Mouse (Mus musculus): Measurements from ENCODE around the gene 4930558K02Rik. TPM values are rescaled to one million over a fixed set of nuclear protein-coding genes. Genes with fewer than 3 reads are reported as not detected.

The 4930558K02Rik gene
- polyA plus RNA-seq, 1 experiment from 2014 or later = not detected

DNA sequence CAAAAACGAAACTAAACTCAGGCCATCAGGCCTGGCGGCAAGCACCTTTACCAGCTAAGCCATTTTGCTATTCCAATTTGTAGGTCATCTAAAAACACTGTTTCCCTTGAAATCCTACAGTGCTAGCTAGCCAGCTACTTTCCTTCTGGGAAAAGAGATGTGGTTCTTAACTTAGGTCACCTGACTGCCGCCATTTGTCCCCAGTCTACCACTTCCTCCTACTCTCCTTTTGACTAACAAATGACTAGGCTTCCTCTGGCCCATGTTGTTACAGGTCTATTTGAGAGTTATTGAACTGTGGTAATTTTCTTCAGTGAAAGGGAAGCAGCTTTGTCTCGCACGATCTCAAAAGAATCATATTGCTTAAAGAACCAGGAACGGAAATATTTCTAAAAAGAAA is 57.5 kb downstream of the 4930558K02Rik start:
- H3K27ac ChIP-seq (replicated peaks) = no peak overlapping the region
- no peaks in the 10 kb centered on the region for H3K36me3 ChIP-seq
- no peaks in the 10 kb centered on the region for H3K27me3 ChIP-seq (ENCODE audit: low read depth, poor library complexity, severe bottlenecking)
- no peaks in the 10 kb centered on the region for H3K9me3 ChIP-seq (replicated peaks)
- H3K4me1 ChIP-seq = peaks cover 7% of the 10 kb centered on the region
- no peak overlapping the region for H3K4me3 ChIP-seq
- no peak for DNase-seq (ENCODE audit: low spot score)
- 86% methylated on average over 6 of the region's 6 CpGs for WGBS

DNA sequence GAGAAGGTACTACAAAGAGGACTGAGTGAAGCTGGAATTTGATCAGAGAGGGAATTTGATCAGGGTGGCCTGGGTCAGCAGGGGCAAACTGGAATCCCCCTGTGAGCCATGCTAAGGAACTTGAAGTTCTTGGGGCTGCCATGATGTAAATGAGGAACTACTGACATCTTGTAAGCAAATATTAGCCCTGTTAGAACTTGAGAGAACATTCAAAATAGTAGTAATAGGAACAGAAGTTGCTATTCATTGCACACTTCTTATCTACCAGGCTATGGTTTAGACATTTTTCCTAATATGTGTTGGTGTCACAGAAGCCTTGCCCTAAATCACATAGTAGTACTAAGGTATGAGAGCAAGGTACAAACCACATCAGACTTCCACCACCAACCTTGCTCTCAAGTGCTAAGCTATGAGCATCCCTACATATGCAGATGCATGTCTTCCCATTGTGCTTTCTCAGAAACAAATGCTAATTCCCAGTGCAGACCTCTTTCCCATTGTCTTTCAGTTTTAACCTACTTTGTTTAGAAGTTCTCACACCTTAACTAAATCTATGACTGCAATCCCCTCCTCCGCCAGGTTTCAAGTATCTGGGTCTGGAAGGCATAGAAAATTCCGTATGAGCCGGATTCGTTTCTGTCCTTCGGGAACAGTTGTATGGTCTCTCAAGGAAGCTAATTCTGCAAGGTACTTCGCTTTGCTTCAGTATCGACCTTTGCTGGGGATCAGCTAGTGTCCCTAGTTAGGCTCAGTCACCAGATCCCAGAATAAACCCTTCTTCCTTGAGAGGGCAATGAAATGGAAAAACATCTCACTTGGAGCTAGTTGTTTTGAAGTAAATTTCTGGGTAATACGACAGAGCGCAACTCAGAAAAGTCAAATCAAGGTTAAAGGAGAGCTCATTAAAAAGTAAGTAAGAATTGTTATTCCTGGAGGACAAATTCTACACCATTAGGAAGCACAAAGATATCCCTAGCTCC is 58.7 kb downstream of the 4930558K02Rik start:
- Histone ChIP-seq H3K4me1 (peaks cover 12% of the 10 kb centered on the region), H3K4me3 (no peak overlapping the region), H3K27ac (replicated peaks) (no peak overlapping the region), H3K36me3 (no peaks in the 10 kb centered on the region), H3K27me3 (ENCODE audit: low read depth, poor library complexity, severe bottlenecking) (no peaks in the 10 kb centered on the region), H3K9me3 (replicated peaks) (no peaks in the 10 kb centered on the region)
- 87% methylated on average over 9 of the region's 9 CpGs for WGBS
- no peak for DNase-seq (ENCODE audit: low spot score)

DNA sequence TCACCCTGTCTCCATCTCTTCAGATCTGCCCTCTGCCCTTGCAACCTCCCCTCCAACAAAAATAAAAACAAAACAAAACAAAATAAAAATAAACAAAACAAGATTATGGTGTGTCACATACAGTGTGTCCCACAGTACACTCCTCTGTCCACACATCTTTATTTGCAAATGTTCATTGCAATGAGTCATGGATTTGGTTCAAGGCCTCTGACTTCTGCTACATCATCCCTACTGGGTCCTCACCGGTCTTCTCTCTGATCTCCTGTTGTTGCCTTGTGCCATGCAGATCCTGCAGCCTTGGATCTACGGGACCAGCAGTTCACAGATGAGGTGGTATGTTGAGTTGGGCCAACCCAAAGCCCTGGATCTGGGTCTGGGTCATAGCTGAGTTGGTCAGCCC is 59.8 kb downstream of the 4930558K02Rik start:
- no peak for DNase-seq (ENCODE audit: low spot score)
- Histone ChIP-seq H3K27me3 (ENCODE audit: low read depth, poor library complexity, severe bottlenecking) (no peaks in the 10 kb centered on the region), H3K4me1 (peaks cover 12% of the 10 kb centered on the region), H3K27ac (replicated peaks) (no peak overlapping the region), H3K4me3 (no peak overlapping the region), H3K36me3 (no peaks in the 10 kb centered on the region), H3K9me3 (replicated peaks) (no peaks in the 10 kb centered on the region)
- 95% methylated on average over 2 of the region's 2 CpGs for WGBS

DNA sequence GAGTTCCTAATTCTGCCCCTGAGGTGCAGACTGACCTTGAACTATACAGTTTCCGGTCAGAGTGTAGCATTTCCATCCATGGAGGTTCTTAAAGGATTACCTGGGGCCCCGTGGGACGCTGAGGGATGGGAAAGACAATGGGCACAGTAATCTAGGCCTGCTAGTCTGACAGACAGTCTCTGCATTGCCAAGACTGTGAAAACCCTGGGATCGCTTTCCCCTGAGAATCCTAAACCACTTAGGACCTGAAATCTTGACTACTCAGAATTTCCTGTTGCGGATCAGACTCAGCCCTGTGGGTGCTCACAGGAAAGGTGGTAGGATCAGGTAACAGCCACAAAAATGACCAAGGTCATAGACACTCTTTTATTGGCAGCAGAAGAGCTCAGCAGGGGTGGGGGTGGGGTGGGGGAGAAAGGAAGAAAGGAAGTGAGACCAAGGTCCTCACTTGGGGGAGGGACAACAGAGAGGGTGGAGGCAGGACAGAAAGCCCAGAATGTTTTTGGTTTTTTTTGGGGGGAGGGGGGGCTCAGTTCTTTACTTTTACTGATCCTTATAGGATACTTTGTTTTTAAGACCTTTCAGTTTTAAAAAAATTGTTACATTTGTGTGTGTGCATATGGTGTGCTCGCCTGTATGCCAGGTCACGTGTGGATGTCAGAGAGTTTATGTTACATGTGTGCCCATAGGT is 60.6 kb downstream of the 4930558K02Rik start:
- Histone ChIP-seq H3K36me3 (no peaks in the 10 kb centered on the region), H3K9me3 (replicated peaks) (no peaks in the 10 kb centered on the region), H3K4me1 (peaks cover 12% of the 10 kb centered on the region), H3K27me3 (ENCODE audit: low read depth, poor library complexity, severe bottlenecking) (no peaks in the 10 kb centered on the region), H3K27ac (replicated peaks) (0 out of 2 replicates have a peak overlapping the region, but pooled peaks have one; percentile 28), H3K4me3 (no peak overlapping the region)
- WGBS = 50% methylated on average over 7 of the region's 7 CpGs
- DNase-seq (ENCODE audit: low spot score) = no peak

DNA sequence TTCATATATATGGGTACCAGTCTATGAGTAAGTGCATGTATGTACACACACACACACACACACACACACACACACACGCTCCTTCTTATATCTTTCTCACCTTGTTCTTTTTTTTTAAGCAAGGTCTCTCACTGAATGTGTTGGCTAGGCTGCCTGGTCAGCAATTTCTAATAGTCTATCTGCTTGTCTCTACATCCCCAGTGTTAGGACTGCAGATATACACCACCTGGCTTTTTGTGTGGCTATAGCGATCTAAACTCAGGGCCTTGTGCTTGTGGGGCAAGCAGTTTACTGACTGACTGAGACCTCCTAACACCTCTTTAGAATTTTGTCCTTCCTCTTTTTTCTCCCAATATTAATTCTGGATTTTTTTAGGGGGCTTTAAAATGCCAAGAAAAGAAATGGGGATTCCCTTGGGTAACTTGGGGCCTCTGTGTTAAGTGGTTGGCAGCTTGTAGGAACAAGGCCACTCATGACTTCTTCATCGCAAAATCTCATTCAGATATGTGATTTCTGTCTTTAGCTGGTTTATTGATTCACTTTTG is 61.4 kb downstream of the 4930558K02Rik start:
- H3K9me3 ChIP-seq (replicated peaks) = no peaks in the 10 kb centered on the region
- no peak overlapping the region for H3K4me3 ChIP-seq
- DNase-seq (ENCODE audit: low spot score) = no peak
- peaks cover 12% of the 10 kb centered on the region for H3K4me1 ChIP-seq
- no peaks in the 10 kb centered on the region for H3K27me3 ChIP-seq (ENCODE audit: low read depth, poor library complexity, severe bottlenecking)
- no peak overlapping the region for H3K27ac ChIP-seq (replicated peaks)
- no peaks in the 10 kb centered on the region for H3K36me3 ChIP-seq
- WGBS = 90% methylated on average over 3 of the region's 3 CpGs

DNA sequence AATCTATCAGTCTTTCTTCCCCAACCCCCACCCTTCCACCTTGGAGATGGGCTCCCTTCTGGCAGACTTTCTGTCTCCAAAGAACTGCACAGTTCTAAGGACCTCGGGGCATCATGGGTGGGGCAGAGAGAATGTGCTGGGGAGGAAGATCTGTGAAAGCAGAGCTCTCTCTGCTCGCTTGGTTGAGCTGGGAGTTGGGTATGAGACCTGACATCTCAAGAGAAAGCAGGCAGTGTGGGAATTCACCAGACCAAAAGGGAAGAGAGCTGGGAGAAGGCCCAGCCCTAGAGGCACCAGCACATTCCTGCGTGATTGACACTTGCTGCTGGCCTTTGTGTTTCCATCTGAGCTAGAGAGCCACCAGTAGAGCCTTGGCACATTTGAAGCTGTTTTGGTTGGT is 63.4 kb downstream of the 4930558K02Rik start:
- Histone ChIP-seq H3K4me1 (peaks cover 12% of the 10 kb centered on the region), H3K27ac (replicated peaks) (no peak overlapping the region), H3K4me3 (no peak overlapping the region), H3K36me3 (no peaks in the 10 kb centered on the region), H3K27me3 (ENCODE audit: low read depth, poor library complexity, severe bottlenecking) (no peaks in the 10 kb centered on the region), H3K9me3 (replicated peaks) (no peaks in the 10 kb centered on the region)
- 47% methylated on average over 3 of the region's 3 CpGs for WGBS
- DNase-seq (ENCODE audit: low spot score) = no peak

DNA sequence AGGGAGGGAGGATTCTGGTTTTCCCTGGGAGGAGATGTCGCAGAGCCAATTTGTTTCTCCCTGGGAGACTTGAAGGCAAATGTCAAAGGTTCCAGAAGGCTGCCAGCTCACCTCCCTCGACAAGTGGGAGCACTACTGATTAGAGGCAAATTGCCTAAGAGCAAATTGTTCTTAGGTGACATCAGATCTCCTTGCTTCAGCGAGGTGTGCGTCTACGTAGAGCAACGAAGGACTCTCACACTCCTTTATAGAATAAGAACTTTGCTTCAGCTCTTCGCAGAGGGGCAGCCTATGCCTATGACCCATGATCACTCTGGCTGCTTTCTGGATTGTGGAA is 65.8 kb downstream of the 4930558K02Rik start:
- no peaks in the 10 kb centered on the region for H3K27me3 ChIP-seq (ENCODE audit: low read depth, poor library complexity, severe bottlenecking)
- H3K36me3 ChIP-seq = no peaks in the 10 kb centered on the region
- H3K27ac ChIP-seq (replicated peaks) = no peak overlapping the region
- no peak for DNase-seq (ENCODE audit: low spot score)
- H3K9me3 ChIP-seq (replicated peaks) = no peaks in the 10 kb centered on the region
- peaks cover 7% of the 10 kb centered on the region for H3K4me1 ChIP-seq
- H3K4me3 ChIP-seq = no peak overlapping the region
- WGBS = 74% methylated on average over 7 of the region's 7 CpGs

DNA sequence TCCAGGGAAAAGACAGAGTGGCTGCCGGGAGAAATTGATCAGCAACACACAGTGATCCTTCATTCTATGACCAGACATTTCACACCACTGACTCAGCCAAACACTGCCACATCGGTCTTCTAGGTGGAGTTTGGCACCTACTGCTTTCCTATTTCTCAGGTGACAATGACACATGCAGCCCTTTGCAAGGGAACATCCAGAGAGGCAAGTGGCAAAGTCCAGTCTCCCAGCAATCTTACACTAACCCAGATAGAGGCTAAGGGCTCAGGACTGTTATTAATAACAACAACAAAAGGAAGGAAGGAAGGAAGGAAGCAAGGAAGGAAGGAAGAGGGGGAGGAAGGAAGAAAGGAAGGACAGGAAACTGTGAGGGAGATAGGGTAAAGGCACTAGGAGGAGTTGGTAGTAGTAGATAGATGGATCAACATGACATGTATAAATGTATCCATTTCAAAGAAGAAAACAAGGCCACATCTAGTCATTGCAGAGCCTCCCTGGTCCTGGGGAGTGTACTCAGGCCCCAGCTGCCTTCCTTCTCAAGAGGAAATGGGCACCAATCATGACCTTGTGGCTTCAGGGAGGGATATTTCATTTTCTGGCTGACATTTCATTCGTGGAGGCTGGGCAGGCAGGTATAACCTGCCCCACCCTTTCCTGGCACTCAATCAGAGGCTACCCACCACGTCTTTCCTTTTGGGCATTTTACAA is 66.3 kb downstream of the 4930558K02Rik start:
- WGBS = 72% methylated on average over 4 of the region's 4 CpGs
- no peaks in the 10 kb centered on the region for H3K36me3 ChIP-seq
- H3K9me3 ChIP-seq (replicated peaks) = no peaks in the 10 kb centered on the region
- H3K27ac ChIP-seq (replicated peaks) = no peak overlapping the region
- no peak overlapping the region for H3K4me3 ChIP-seq
- DNase-seq (ENCODE audit: low spot score) = no peak
- peaks cover 4% of the 10 kb centered on the region for H3K4me1 ChIP-seq
- no peaks in the 10 kb centered on the region for H3K27me3 ChIP-seq (ENCODE audit: low read depth, poor library complexity, severe bottlenecking)

DNA sequence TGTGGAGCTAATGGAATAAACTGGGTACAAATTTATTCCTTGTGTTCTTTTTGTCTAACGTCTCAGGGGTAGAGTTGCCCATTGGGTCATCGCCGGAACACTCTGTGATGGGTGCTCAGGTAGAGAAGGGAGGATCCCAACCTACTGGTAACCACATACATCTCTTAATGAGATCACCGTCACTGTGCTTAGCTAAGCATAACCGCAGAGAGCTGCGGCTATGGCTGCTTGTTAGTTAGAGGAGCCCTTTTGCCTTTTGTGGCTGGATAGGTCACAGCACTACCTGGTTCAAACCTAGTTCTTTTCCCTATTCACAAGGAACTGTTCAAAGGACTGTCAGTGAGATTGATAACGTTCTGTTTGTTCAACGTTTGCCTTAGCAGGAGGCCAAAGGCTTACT is 70.4 kb downstream of the 4930558K02Rik start:
- no peaks in the 10 kb centered on the region for H3K27me3 ChIP-seq (ENCODE audit: low read depth, poor library complexity, severe bottlenecking)
- 89% methylated on average over 8 of the region's 8 CpGs for WGBS
- no peaks in the 10 kb centered on the region for H3K9me3 ChIP-seq (replicated peaks)
- H3K4me3 ChIP-seq = no peak overlapping the region
- no peak overlapping the region for H3K27ac ChIP-seq (replicated peaks)
- DNase-seq (ENCODE audit: low spot score) = no peak
- no peaks in the 10 kb centered on the region for H3K36me3 ChIP-seq
- H3K4me1 ChIP-seq = no peaks in the 10 kb centered on the region

DNA sequence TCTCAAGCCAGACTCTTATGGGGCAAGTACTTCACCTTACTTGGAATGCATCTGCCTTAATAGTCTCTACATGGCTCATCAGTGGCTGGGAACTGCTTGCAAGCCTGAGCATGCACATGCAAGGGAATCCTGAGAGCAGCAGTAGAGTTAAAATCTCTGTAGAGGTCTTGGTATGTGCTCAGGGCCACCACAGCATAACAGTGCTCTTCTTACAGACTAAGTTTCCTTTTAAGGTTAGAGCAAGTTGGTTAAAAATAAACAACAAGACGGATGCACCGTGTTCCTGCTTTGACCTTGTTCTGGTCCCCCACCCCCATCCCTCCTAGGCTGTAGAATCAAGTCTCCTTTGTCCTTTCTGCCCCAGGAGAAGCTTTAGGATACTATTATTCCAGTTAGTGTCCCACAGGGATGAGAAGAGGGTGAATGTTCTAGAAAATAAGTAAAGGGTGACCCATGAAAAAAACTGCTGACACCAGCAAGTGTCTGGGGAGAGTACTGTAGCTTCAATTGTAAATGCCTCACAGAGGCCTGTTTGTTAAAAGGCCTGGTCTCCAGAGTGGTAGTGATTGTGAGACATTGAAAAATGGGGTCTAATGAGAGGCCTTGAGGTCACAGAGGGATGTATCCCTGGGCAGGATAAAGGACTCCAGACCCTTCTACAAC is 71.5 kb downstream of the 4930558K02Rik start:
- Histone ChIP-seq H3K4me1 (no peaks in the 10 kb centered on the region), H3K9me3 (replicated peaks) (no peaks in the 10 kb centered on the region), H3K27me3 (ENCODE audit: low read depth, poor library complexity, severe bottlenecking) (no peaks in the 10 kb centered on the region), H3K36me3 (no peaks in the 10 kb centered on the region), H3K4me3 (no peak overlapping the region), H3K27ac (replicated peaks) (no peak overlapping the region)
- WGBS = 54% methylated on average over 2 of the region's 2 CpGs
- no peak for DNase-seq (ENCODE audit: low spot score)

DNA sequence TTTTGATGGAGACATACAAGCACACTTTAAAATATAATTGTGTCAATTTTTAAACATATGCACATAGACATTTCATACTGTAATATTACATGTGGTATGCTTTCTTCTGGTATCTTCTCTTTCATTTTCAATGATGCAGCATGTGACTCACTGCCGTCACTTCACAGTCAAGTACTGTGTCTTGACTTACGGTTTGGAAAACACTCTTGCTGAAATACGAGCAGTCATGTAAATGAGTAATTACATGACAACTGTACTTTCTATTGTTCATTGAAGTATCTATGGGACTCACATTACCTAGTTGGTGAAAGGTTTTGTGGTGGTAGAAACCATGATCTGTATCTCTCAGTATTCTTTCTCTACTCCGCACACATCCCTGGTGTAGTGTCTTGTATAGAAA is 72.3 kb downstream of the 4930558K02Rik start:
- Histone ChIP-seq H3K27me3 (ENCODE audit: low read depth, poor library complexity, severe bottlenecking) (no peaks in the 10 kb centered on the region), H3K36me3 (no peaks in the 10 kb centered on the region), H3K4me3 (no peak overlapping the region), H3K27ac (replicated peaks) (no peak overlapping the region), H3K9me3 (replicated peaks) (no peaks in the 10 kb centered on the region), H3K4me1 (no peaks in the 10 kb centered on the region)
- no peak for DNase-seq (ENCODE audit: low spot score)
- WGBS = 93% methylated on average over 4 of the region's 4 CpGs

Data from midbrain, embryonic 10.5 days (tissue).